Mouse (Mus musculus) lung, postnatal 10 days (tissue): ENCODE measurements around the gene Cpt1c.

Experiments
- DNase-seq: peaks from one replicate; pipeline ENCODE4 v3.0.0; 2021

Gene Cpt1c

DNA sequence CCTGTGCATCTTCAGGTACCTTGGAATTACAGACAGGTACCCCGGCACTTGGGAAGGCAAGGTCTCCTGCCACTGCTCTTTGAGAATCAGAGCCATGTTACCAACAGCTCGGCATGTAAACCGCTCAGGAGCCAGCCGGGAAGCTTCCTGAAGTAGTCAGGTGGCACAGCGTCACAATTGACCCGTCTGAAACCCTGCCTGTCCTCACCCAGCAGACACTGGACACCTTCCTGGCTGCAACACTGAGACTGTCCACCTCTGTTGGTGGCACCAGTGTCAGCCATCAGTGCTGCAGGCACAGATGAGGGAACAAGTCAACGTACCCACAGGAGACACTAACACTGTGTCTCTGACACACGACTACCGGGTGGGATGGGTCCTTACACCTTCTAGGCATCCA, 59.3 kb downstream of the Cpt1c start:
- no peak for DNase-seq

DNA sequence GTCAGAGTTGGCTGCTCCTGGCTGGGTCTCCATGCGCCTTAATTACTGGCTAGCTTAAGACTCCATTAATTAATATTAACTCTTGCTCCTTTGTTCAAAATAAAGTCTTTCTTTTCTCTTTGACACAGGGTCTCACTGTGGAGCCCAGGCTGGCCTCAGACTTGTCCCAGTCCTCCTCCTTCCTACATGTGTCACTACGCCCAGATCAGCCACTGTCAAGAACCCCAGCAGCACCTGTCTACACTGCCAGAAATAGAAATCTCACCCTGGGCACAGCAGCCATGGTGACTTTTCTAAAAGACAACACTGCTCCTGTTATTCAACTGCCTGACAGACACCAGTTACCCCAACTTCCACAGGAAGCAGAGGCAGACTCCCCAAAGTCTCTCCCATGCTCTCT, 60.3 kb downstream of the Cpt1c start:
- no peak for DNase-seq
